Mouse (Mus musculus) ES-Bruce4 (cell line): ENCODE measurements around the gene Tsga13. TPM values are rescaled to one million over a fixed set of nuclear protein-coding genes. Genes with fewer than 3 reads are reported as not detected.

Source experiments
- H3K27ac ChIP-seq: 2 replicates; pipeline ENCODE4 v1.5.1; 2012; ENCODE audit warnings: low read length, inconsistent platforms; ENCODE audit not compliant: insufficient read depth
- H3K27me3 ChIP-seq: 2 replicates; pipeline ENCODE4 v1.6.1; 2012; ENCODE audit warnings: mild to moderate bottlenecking, low read length, inconsistent platforms; ENCODE audit not compliant: control insufficient read depth, poor library complexity, insufficient read depth, severe bottlenecking
- H3K36me3 ChIP-seq: 2 replicates; pipeline ENCODE4 v1.6.1; 2012; ENCODE audit warnings: inconsistent platforms, mild to moderate bottlenecking, low read length, moderate library complexity; ENCODE audit not compliant: control insufficient read depth, poor library complexity, insufficient read depth, severe bottlenecking
- H3K4me1 ChIP-seq: one replicate; pipeline ENCODE4 v1.8.1; 2011; ENCODE audit warnings: low read length; ENCODE audit not compliant: control insufficient read depth, insufficient read depth
- H3K4me3 ChIP-seq: 2 replicates; pipeline ENCODE4 v1.5.1; 2011; ENCODE audit warnings: low read depth, mild to moderate bottlenecking, low read length
- H3K9ac ChIP-seq: 2 replicates; pipeline ENCODE4 v1.6.1; 2012; ENCODE audit warnings: low read depth, mild to moderate bottlenecking, inconsistent platforms; ENCODE audit not compliant: poor library complexity, severe bottlenecking
- H3K9me3 ChIP-seq: replicated peaks from 2 replicates; pipeline ENCODE4 v1.6.1; 2012; ENCODE audit warnings: mild to moderate bottlenecking, low read length, inconsistent platforms; ENCODE audit not compliant: control insufficient read depth, poor library complexity, insufficient read depth, severe bottlenecking
- CTCF ChIP-seq: IDR thresholded peaks from one replicate; pipeline ENCODE4 v1.8.1; 2011; ENCODE audit warnings: low read depth, low read length
- EP300 ChIP-seq: IDR thresholded peaks from 2 replicates; pipeline ENCODE4 v1.6.1; 2011; ENCODE audit warnings: low read depth, low read length; ENCODE audit not compliant: insufficient read depth
- POLR2A ChIP-seq: IDR thresholded peaks from one replicate; pipeline ENCODE4 v1.8.1; 2011; ENCODE audit warnings: low read length; ENCODE audit not compliant: insufficient read depth
- polyA plus RNA-seq: library from polyadenylated mRNA; stranded (reverse); fragments of >200 nt; gene quantifications from 2 replicates; pipeline ENCODE4 v1.2.4, GENCODE M21; 2011; ENCODE audit warnings: low read depth; ENCODE audit not compliant: missing spikeins, insufficient read depth, insufficient read length

The Tsga13 gene
- polyA plus RNA-seq, 1 experiment = 1.0 TPM

DNA sequence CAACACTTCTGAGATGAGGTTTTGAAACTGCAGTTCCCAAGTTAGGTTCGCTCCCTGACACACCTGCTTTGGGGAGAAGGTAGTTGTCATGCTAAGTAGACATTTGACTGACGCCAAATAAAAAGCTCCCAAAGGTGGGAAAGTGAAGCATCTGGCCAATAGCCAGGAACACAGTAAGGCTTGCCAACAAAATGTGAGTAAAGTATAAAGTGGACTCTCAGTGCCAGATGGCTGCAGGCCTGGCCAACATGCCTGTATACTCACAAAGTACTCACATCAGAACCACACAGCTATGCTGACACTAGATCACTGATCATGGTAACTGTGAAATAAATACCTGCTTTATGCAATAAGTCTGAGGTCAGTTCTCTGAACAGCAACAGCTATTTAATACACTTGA lies 65.6 kb downstream of the Tsga13 start:
- H3K4me1 ChIP-seq = no peaks in the 10 kb centered on the region
- H3K9me3 ChIP-seq = no peaks in the 10 kb centered on the region
- no peaks in the 10 kb centered on the region for H3K27me3 ChIP-seq
- H3K27ac ChIP-seq = no peak overlapping the region
- H3K9ac ChIP-seq = no peak overlapping the region
- TF ChIP-seq POLR2A (no peak), EP300 (no peak), CTCF (no peak)
- no peak overlapping the region for H3K4me3 ChIP-seq
- H3K36me3 ChIP-seq = no peaks in the 10 kb centered on the region; the same call in 1 of the 2 replicates

Other genes with a start within 250 kb of the Tsga13 start
- 4.9 and 8.1 TPM in 2 replicates for gene Cep41, start 221.8 kb downstream of the Tsga13 start, polyA plus RNA-seq
- 50.5 and 54.4 TPM in 2 replicates for gene Mest, start 192.0 kb downstream of the Tsga13 start, polyA plus RNA-seq
- gene Copg2, start 18.8 kb downstream of the Tsga13 start, polyA plus RNA-seq = 81.8 and 82.1 TPM in 2 replicates
- not detected in 2 replicates for gene Klf14, start 43.5 kb upstream of the Tsga13 start, polyA plus RNA-seq